Mouse (Mus musculus): ENCODE results near the gene Grid1. TPM values are rescaled to one million over a fixed set of nuclear protein-coding genes. Genes with fewer than 3 reads are reported as not detected.

Grid1 gene
- polyA plus RNA-seq, 1 experiment from 2014 or later, result 2.5 TPM

DNA sequence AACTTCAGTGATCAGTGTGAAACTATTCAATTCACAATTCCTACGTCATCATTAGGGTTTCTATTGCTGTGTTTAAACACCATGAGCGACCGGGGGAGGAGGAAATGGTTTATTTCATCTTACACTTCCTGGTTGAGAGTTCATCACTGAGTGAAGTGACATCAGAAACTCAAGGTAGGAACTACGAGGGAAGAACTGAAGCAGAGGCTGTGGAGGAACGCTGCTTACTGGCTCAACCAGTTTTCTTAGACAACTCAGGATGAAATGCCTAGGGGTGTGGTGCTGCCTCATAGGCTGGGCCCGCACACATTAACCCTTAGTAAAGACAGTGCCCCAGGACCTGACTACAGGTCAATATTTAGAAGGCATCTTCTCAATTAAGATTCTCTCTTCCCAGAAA is 389.5 kb downstream of the Grid1 start:
- no peaks in the 10 kb centered on the region for H3K36me3 ChIP-seq (ENCODE audit: control insufficient read depth, insufficient read depth, low read length)
- no peak overlapping the region for H3K27ac ChIP-seq (replicated peaks; ENCODE audit: low read depth, low read length)
- H3K9me3 ChIP-seq (ENCODE audit: control insufficient read depth, low read length), result no peaks in the 10 kb centered on the region
- WGBS, result 65% methylated on average over 6 of the region's 6 CpGs
- H3K4me1 ChIP-seq (ENCODE audit: control insufficient read depth, insufficient read depth, low read length), result no peaks in the 10 kb centered on the region
- H3K9ac ChIP-seq (ENCODE audit: low read depth, low read length), result no peak overlapping the region
- H3K4me3 ChIP-seq (ENCODE audit: low read depth, low read length), result no peak overlapping the region
- DNase-seq (ENCODE audit: low spot score) (peak; percentile 35), ATAC-seq (ENCODE audit: low read depth) (peak; percentile 67)
- no peaks in the 10 kb centered on the region for H3K27me3 ChIP-seq (replicated peaks; ENCODE audit: control insufficient read depth, insufficient read depth, low read length)
- no peak overlapping the region for H3K4me2 ChIP-seq (ENCODE audit: low read depth, low read length)

DNA sequence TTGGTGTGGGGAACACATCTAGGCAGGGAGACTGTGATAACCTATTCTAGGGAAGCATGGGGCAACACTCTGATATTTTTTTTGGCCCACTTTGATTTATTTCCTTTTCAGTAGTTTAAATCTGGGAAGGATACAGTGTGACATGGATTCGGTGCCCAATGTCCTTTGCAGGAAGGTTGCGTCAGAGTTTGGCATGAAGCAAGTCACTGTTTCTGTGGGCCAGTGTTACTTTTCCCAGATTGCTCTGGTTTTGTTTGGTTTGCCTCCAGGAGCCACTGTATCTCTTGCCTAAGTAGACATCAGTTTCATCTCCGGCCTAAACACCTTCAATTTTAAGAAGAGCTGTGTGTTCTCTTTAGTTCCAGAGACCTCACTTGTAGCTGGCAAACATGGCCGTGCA is 399.1 kb downstream of the Grid1 start:
- H3K4me2 ChIP-seq (ENCODE audit: low read depth, low read length), result no peak overlapping the region
- DNase-seq (ENCODE audit: low spot score) (no peak), ATAC-seq (ENCODE audit: low read depth) (no peak)
- H3K27me3 ChIP-seq (replicated peaks; ENCODE audit: control insufficient read depth, insufficient read depth, low read length), result no peaks in the 10 kb centered on the region
- H3K9ac ChIP-seq (ENCODE audit: low read depth, low read length), result no peak overlapping the region
- no peaks in the 10 kb centered on the region for H3K36me3 ChIP-seq (ENCODE audit: control insufficient read depth, insufficient read depth, low read length)
- no peak overlapping the region for H3K27ac ChIP-seq (replicated peaks; ENCODE audit: low read depth, low read length)
- H3K9me3 ChIP-seq (ENCODE audit: control insufficient read depth, low read length), result no peaks in the 10 kb centered on the region
- no peaks in the 10 kb centered on the region for H3K4me1 ChIP-seq (ENCODE audit: control insufficient read depth, insufficient read depth, low read length)
- H3K4me3 ChIP-seq (ENCODE audit: low read depth, low read length), result no peak overlapping the region
- WGBS, result 93% methylated on average over 4 of the region's 4 CpGs

DNA sequence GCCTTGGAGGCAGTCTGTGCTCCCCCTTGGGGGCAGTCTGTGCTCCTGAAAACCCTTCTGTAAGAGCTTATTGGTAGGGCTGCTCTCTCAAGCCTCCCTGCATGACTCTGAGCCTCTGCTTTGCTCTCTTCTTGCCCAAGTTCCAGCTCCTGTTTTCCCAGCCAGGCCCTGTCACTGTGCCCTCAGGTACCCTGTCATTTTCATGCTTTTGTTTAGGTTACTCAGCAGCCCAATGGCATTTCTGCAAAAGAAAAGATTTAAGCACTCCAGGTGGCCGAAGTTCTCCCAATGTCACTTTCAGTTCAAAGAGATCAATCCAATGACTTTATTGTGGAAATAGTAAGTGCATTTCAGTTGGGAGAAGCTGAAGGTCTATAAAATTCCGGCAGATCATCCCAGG is 402.3 kb downstream of the Grid1 start:
- H3K4me1 ChIP-seq (ENCODE audit: control insufficient read depth, insufficient read depth, low read length), result no peaks in the 10 kb centered on the region
- no peaks in the 10 kb centered on the region for H3K9me3 ChIP-seq (ENCODE audit: control insufficient read depth, low read length)
- H3K9ac ChIP-seq (ENCODE audit: low read depth, low read length), result no peak overlapping the region
- no peak overlapping the region for H3K27ac ChIP-seq (replicated peaks; ENCODE audit: low read depth, low read length)
- H3K4me2 ChIP-seq (ENCODE audit: low read depth, low read length), result no peak overlapping the region
- ATAC-seq (ENCODE audit: low read depth) (no peak), DNase-seq (ENCODE audit: low spot score) (no peak)
- H3K27me3 ChIP-seq (replicated peaks; ENCODE audit: control insufficient read depth, insufficient read depth, low read length), result no peaks in the 10 kb centered on the region
- WGBS, result 75% methylated on average over 2 of the region's 2 CpGs
- no peaks in the 10 kb centered on the region for H3K36me3 ChIP-seq (ENCODE audit: control insufficient read depth, insufficient read depth, low read length)
- no peak overlapping the region for H3K4me3 ChIP-seq (ENCODE audit: low read depth, low read length)

DNA sequence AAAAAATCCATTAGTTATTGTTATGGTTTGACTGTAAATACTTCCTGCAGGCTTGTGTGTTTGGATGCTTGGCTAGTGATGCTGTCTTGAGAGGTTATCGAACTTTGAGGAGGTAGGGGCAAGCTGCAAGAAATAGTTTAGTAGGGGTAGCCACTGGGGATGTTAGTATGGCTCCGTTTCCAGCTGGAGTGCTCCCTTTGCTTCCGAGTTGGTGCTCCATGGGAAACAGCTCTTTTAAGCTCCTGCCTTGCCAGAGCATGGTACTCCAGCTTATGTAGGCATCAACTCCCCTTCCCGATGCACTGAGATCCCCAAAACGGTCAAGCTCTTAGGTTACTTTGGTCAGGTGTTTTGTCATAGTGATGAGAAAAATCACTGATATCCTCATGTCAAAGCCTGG is 407.7 kb downstream of the Grid1 start:
- 84% methylated on average over 5 of the region's 5 CpGs for WGBS
- H3K27ac ChIP-seq (replicated peaks; ENCODE audit: low read depth, low read length), result no peak overlapping the region
- DNase-seq (ENCODE audit: low spot score), result no peak
- no peak overlapping the region for H3K4me2 ChIP-seq (ENCODE audit: low read depth, low read length)
- H3K27me3 ChIP-seq (replicated peaks; ENCODE audit: control insufficient read depth, insufficient read depth, low read length), result no peaks in the 10 kb centered on the region
- no peaks in the 10 kb centered on the region for H3K4me1 ChIP-seq (ENCODE audit: control insufficient read depth, insufficient read depth, low read length)
- H3K4me3 ChIP-seq (ENCODE audit: low read depth, low read length), result no peak overlapping the region
- no peaks in the 10 kb centered on the region for H3K9me3 ChIP-seq (ENCODE audit: control insufficient read depth, low read length)
- H3K36me3 ChIP-seq (ENCODE audit: control insufficient read depth, insufficient read depth, low read length), result no peaks in the 10 kb centered on the region
- no peak for ATAC-seq (ENCODE audit: low read depth)
- no peak overlapping the region for H3K9ac ChIP-seq (ENCODE audit: low read depth, low read length)

DNA sequence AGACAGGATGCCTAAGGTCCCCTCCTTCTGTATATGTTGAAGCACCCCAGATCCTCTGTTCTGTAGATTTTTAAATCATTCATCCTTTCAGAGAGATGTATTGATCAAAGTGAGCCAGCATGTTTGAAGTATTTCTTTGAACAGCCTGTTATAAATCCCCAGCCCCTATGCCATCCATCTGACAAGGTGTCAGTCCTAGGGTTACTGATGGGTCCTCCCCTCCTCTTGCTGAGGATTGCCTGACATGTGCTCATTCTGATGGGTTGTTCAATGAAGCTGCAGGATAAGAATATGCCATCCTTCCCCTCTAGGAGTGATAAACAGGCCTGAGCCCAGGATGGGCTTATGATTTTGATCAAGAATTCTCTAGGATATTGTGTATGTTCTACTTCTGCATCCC is 411.5 kb downstream of the Grid1 start:
- Histone ChIP-seq H3K9me3 (ENCODE audit: control insufficient read depth, low read length) (no peaks in the 10 kb centered on the region), H3K27me3 (replicated peaks; ENCODE audit: control insufficient read depth, insufficient read depth, low read length) (no peaks in the 10 kb centered on the region), H3K27ac (replicated peaks; ENCODE audit: low read depth, low read length) (no peak overlapping the region), H3K4me2 (ENCODE audit: low read depth, low read length) (no peak overlapping the region), H3K4me1 (ENCODE audit: control insufficient read depth, insufficient read depth, low read length) (no peaks in the 10 kb centered on the region), H3K36me3 (ENCODE audit: control insufficient read depth, insufficient read depth, low read length) (no peaks in the 10 kb centered on the region), H3K9ac (ENCODE audit: low read depth, low read length) (no peak overlapping the region), H3K4me3 (ENCODE audit: low read depth, low read length) (no peak overlapping the region)
- DNase-seq (ENCODE audit: low spot score) (no peak), ATAC-seq (ENCODE audit: low read depth) (no peak)

DNA sequence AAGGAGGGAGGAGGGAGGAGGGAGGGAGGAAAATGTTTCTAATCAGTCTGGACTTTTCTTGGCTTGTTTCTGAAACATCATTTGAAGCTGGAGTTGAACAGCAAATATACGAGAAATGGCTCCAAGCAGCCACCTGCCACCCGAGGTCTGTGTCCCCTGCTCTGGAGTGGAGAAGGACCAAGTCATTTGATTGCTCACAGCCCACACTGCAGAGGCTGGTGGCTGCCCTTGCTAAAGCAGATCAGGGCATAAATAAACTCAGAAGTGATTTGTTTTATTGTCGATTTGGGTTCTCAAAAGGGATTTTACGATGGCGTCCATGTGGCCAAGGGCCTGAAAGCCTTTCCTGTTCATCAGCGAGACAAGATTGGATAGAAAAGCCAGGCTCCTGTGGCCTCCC is 423.0 kb downstream of the Grid1 start:
- Histone ChIP-seq H3K36me3 (ENCODE audit: control insufficient read depth, insufficient read depth, low read length) (no peaks in the 10 kb centered on the region), H3K27me3 (replicated peaks; ENCODE audit: control insufficient read depth, insufficient read depth, low read length) (no peaks in the 10 kb centered on the region), H3K4me2 (ENCODE audit: low read depth, low read length) (no peak overlapping the region), H3K27ac (replicated peaks; ENCODE audit: low read depth, low read length) (no peak overlapping the region), H3K4me3 (ENCODE audit: low read depth, low read length) (no peak overlapping the region), H3K9me3 (ENCODE audit: control insufficient read depth, low read length) (no peaks in the 10 kb centered on the region), H3K4me1 (ENCODE audit: control insufficient read depth, insufficient read depth, low read length) (no peaks in the 10 kb centered on the region), H3K9ac (ENCODE audit: low read depth, low read length) (no peak overlapping the region)
- DNase-seq (ENCODE audit: low spot score) (no peak), ATAC-seq (ENCODE audit: low read depth) (no peak)
- 88% methylated on average over 6 of the region's 6 CpGs for WGBS

DNA sequence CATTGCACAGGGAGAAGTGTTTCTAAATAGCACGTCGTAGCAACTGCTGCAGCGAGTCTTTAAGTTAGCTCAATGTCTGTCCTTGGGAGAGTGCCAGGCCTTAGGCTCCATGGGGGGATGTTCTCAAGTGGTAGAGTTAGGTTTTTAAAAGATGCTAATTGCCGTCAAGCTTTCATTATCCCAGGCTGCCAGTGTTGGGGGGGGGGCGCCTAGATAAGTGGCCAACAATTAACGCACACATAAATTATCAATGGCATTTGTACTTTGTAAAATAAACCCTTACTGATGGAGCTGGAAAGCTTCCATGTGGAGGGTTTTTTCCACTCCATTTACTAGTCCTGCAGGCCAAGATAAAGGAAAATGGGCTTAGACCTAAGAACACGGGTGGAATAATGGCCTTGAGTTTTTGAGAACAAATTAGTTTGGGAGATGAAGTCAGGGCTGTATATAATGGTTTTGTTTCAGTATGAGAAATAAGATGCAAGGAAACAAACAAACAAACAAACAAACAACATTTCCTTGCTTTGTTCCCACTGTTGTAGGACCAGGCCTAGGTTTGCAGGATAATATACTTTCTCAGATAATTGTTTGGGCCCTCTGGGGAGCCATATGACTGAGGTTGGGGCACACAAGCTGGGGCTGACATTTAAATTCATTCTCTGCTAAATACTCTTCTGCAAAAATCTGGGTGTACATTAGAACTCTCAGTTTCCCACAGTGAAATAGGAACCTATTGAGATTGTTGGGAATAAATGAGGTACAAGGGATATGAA is 425.1 kb downstream of the Grid1 start:
- Histone ChIP-seq H3K4me1 (ENCODE audit: control insufficient read depth, insufficient read depth, low read length) (no peaks in the 10 kb centered on the region), H3K9ac (ENCODE audit: low read depth, low read length) (no peak overlapping the region), H3K4me2 (ENCODE audit: low read depth, low read length) (no peak overlapping the region), H3K27ac (replicated peaks; ENCODE audit: low read depth, low read length) (no peak overlapping the region), H3K36me3 (ENCODE audit: control insufficient read depth, insufficient read depth, low read length) (no peaks in the 10 kb centered on the region), H3K9me3 (ENCODE audit: control insufficient read depth, low read length) (no peaks in the 10 kb centered on the region), H3K4me3 (ENCODE audit: low read depth, low read length) (no peak overlapping the region), H3K27me3 (replicated peaks; ENCODE audit: control insufficient read depth, insufficient read depth, low read length) (no peaks in the 10 kb centered on the region)
- DNase-seq (ENCODE audit: low spot score) (peak; percentile 9), ATAC-seq (ENCODE audit: low read depth) (no peak)
- 79% methylated on average over 7 of the region's 7 CpGs for WGBS

DNA sequence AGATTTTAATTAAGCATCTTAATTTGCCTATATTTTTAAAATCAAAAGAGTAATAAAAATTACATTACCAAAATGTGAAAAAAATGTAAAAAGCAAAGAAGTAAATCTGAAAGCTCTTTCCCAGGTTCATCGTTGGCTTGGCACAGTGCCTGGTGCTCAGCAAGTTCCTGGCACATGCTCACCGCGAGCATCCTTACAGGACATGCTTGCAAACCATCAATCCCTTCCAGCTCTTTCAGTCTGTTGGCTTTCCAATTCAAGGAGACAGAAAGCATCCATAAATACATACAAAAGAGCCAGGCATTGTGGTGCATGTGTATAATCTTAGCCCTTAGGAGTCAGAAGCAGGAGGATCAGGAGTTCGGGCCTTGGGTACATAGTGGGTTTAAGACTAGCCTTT is 430.5 kb downstream of the Grid1 start:
- no peaks in the 10 kb centered on the region for H3K9me3 ChIP-seq (ENCODE audit: control insufficient read depth, low read length)
- H3K27me3 ChIP-seq (replicated peaks; ENCODE audit: control insufficient read depth, insufficient read depth, low read length), result no peaks in the 10 kb centered on the region
- H3K27ac ChIP-seq (replicated peaks; ENCODE audit: low read depth, low read length), result no peak overlapping the region
- no peak overlapping the region for H3K4me2 ChIP-seq (ENCODE audit: low read depth, low read length)
- no peaks in the 10 kb centered on the region for H3K4me1 ChIP-seq (ENCODE audit: control insufficient read depth, insufficient read depth, low read length)
- ATAC-seq (ENCODE audit: low read depth) (no peak), DNase-seq (ENCODE audit: low spot score) (peak; percentile 17)
- WGBS, result 71% methylated on average over 4 of the region's 4 CpGs
- no peak overlapping the region for H3K9ac ChIP-seq (ENCODE audit: low read depth, low read length)
- H3K4me3 ChIP-seq (ENCODE audit: low read depth, low read length), result no peak overlapping the region
- no peaks in the 10 kb centered on the region for H3K36me3 ChIP-seq (ENCODE audit: control insufficient read depth, insufficient read depth, low read length)

- no peaks in the 10 kb centered on the region for H3K9me3 ChIP-seq (ENCODE audit: control insufficient read depth, low read length)
- H3K27me3 ChIP-seq (replicated peaks; ENCODE audit: control insufficient read depth, insufficient read depth, low read length), result no peaks in the 10 kb centered on the region
- peak; percentile 20 for DNase-seq (ENCODE audit: low spot score)
- no peaks in the 10 kb centered on the region for H3K4me1 ChIP-seq (ENCODE audit: control insufficient read depth, insufficient read depth, low read length)
- H3K4me2 ChIP-seq (ENCODE audit: low read depth, low read length), result no peak overlapping the region
- no peak overlapping the region for H3K9ac ChIP-seq (ENCODE audit: low read depth, low read length)
- no peak overlapping the region for H3K4me3 ChIP-seq (ENCODE audit: low read depth, low read length)
- H3K27ac ChIP-seq (replicated peaks; ENCODE audit: low read depth, low read length), result no peak overlapping the region
- ATAC-seq (ENCODE audit: low read depth), result no peak
- 64% methylated on average over 2 of the region's 2 CpGs for WGBS
- H3K36me3 ChIP-seq (ENCODE audit: control insufficient read depth, insufficient read depth, low read length), result no peaks in the 10 kb centered on the region
Observed at GRCm38 (mm10) chr14:35254477-35254876, 434.6 kb downstream of the Grid1 start.

Measured in embryonic facial prominence, embryonic 14.5 days (tissue).